Mouse (Mus musculus): Measurements from ENCODE around the gene AI182371.

DNA sequence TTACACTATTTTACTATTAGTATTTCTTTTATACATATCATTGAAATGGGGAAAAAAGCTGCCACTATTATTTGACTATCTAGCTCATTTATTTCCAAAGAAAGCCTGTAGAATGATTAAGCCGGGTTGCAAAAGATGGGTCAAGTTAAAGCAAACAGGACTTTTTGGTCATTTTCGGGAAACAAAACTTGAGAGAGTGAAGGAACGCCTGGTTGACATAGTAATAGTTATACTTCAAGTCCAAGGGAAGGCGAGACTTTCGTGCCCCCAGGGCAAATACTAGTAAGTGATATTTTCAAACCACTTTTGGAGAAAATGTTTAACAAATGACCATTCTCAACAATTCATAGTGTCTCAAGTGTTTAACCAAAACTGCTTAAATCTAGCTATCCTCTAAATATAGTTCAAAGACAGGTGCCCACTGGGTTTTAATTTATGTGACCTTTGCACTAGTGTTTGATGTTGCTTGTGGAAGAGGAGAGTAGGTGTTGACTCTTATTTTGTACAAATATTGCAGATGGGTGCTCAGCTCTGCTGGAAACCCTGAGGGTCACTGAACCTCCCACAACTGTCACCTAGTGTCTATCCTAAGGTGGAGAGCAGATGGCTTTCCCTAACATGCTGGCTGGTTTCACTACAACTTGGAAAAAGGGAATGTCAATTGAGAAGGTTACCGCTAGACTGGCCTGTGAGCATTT, 37.9 kb downstream of the AI182371 start:
- TF ChIP-seq CTCF (IDR thresholded peaks at IDR 0.05; ENCODE audit: low read depth, low read length), result no peak
- TF ChIP-seq POLR2A (IDR thresholded peaks at IDR 0.05; ENCODE audit: extremely low read depth, insufficient read depth, low read length), result no peak
